Mouse (Mus musculus) kidney, embryonic 15.5 days (tissue): ENCODE measurements at regions not wholly inside any gene's neighbourhood (a gene's known extent, or its start where the extent isn't known, plus 50 kb on each side); places are given as distances from the start of the nearest gene placed in this dataset.

Experiments
- ATAC-seq: fragments of 200-750 bp; cut with Nextera tagmentation; replicated peaks from 2 replicates; pipeline ENCODE4 v1.8.0; 2017; ENCODE audit warnings: moderate TSS enrichment; ENCODE audit not compliant: low FRiP score
- H3K27ac ChIP-seq: fragments of 300-500 bp; sonication (generic); 2 replicates; pipeline ENCODE4 v1.5.1; 2015; ENCODE audit warnings: mild to moderate bottlenecking, inconsistent platforms
- H3K27me3 ChIP-seq: fragments of 300-500 bp; sonication (generic); 2 replicates; pipeline ENCODE4 v1.6.1; 2015; ENCODE audit warnings: inconsistent platforms
- H3K36me3 ChIP-seq: fragments of 300-500 bp; sonication (generic); 2 replicates; pipeline ENCODE4 v1.6.1; 2015; ENCODE audit warnings: inconsistent platforms
- H3K4me1 ChIP-seq: fragments of 300-500 bp; sonication (generic); 2 replicates; pipeline ENCODE4 v1.6.1; 2015; ENCODE audit warnings: inconsistent platforms
- H3K4me2 ChIP-seq: fragments of 300-500 bp; sonication (generic); 2 replicates; pipeline ENCODE4 v1.6.1; 2015; ENCODE audit warnings: moderate library complexity, mild to moderate bottlenecking, inconsistent platforms
- H3K4me3 ChIP-seq: fragments of 300-500 bp; sonication (generic); replicated peaks from 2 replicates; pipeline ENCODE4 v1.5.1; 2015; ENCODE audit warnings: mild to moderate bottlenecking, inconsistent platforms
- H3K9ac ChIP-seq: fragments of 300-500 bp; sonication (generic); 2 replicates; pipeline ENCODE4 v1.6.1; 2015; ENCODE audit warnings: mild to moderate bottlenecking, inconsistent platforms
- H3K9me3 ChIP-seq: fragments of 300-500 bp; sonication (generic); replicated peaks from 2 replicates; pipeline ENCODE4 v1.6.1; 2016; ENCODE audit warnings: inconsistent platforms
- WGBS: fragments of 180-500 bp; shearing (Covaris S2); methylation state at CpG from one replicate; pipeline ENCODE4 v1.1.7; 2015; ENCODE audit warnings: mixed read lengths; 5-methylcytosine and 5-hydroxymethylcytosine counted together

GRCm38 (mm10) chr13:102451176-102451575 lies 242.2 kb upstream of the Cd180 start:
- no peaks in the 10 kb centered on the region for H3K36me3 ChIP-seq
- ATAC-seq: no peak
- no peak overlapping the region for H3K4me3 ChIP-seq
- H3K4me2 ChIP-seq: no peak overlapping the region
- peaks cover 20% of the 10 kb centered on the region for H3K4me1 ChIP-seq
- H3K27ac ChIP-seq: 0 out of 2 replicates have a peak overlapping the region, but pooled peaks have one; percentile 27
- WGBS: 74% methylated on average over 7 of the region's 7 CpGs
- no peaks in the 10 kb centered on the region for H3K9me3 ChIP-seq
- H3K9ac ChIP-seq: no peak overlapping the region
- no peaks in the 10 kb centered on the region for H3K27me3 ChIP-seq

GRCm38 (mm10) chr13:102458711-102459110 lies 234.6 kb upstream of the Cd180 start:
- Histone ChIP-seq H3K27me3 (no peaks in the 10 kb centered on the region), H3K4me1 (no peaks in the 10 kb centered on the region), H3K9me3 (no peaks in the 10 kb centered on the region), H3K36me3 (no peaks in the 10 kb centered on the region), H3K4me3 (no peak overlapping the region), H3K27ac (no peak overlapping the region), H3K4me2 (no peak overlapping the region), H3K9ac (no peak overlapping the region)
- ATAC-seq: no peak
- WGBS: 35% methylated on average over 2 of the region's 2 CpGs

- no peaks in the 10 kb centered on the region for H3K4me1 ChIP-seq
- no peaks in the 10 kb centered on the region for H3K36me3 ChIP-seq
- H3K9me3 ChIP-seq: no peaks in the 10 kb centered on the region
- WGBS: 77% methylated on average over 2 of the region's 2 CpGs
- H3K27ac ChIP-seq: no peak overlapping the region
- no peak for ATAC-seq
- no peak overlapping the region for H3K9ac ChIP-seq
- no peaks in the 10 kb centered on the region for H3K27me3 ChIP-seq
- no peak overlapping the region for H3K4me3 ChIP-seq
- H3K4me2 ChIP-seq: no peak overlapping the region
Observed at GRCm38 (mm10) chr13:102463993-102464392, 229.4 kb upstream of the Cd180 start.

GRCm38 (mm10) chr13:102481906-102482305 lies 211.5 kb upstream of the Cd180 start:
- H3K9me3 ChIP-seq: no peaks in the 10 kb centered on the region
- ATAC-seq: no peak
- no peak overlapping the region for H3K27ac ChIP-seq
- no peaks in the 10 kb centered on the region for H3K27me3 ChIP-seq
- H3K9ac ChIP-seq: no peak overlapping the region
- H3K36me3 ChIP-seq: no peaks in the 10 kb centered on the region
- H3K4me2 ChIP-seq: no peak overlapping the region
- H3K4me3 ChIP-seq: no peak overlapping the region
- no peaks in the 10 kb centered on the region for H3K4me1 ChIP-seq
- WGBS: 75% methylated on average over 3 of the region's 3 CpGs

- no peak overlapping the region for H3K27ac ChIP-seq
- H3K9ac ChIP-seq: no peak overlapping the region
- WGBS: 85% methylated on average over 3 of the region's 3 CpGs
- H3K4me2 ChIP-seq: no peak overlapping the region
- no peaks in the 10 kb centered on the region for H3K4me1 ChIP-seq
- no peaks in the 10 kb centered on the region for H3K27me3 ChIP-seq
- no peaks in the 10 kb centered on the region for H3K36me3 ChIP-seq
- H3K9me3 ChIP-seq: no peaks in the 10 kb centered on the region
- no peak overlapping the region for H3K4me3 ChIP-seq
- no peak for ATAC-seq
Observed at GRCm38 (mm10) chr13:102482451-102482850, 210.9 kb upstream of the Cd180 start.

- H3K27me3 ChIP-seq: no peaks in the 10 kb centered on the region
- ATAC-seq: peak; percentile 62; the same call in 1 of the 2 replicates
- H3K27ac ChIP-seq: no peak overlapping the region
- H3K4me3 ChIP-seq: no peak overlapping the region
- no peak overlapping the region for H3K4me2 ChIP-seq
- H3K4me1 ChIP-seq: no peaks in the 10 kb centered on the region
- no peak overlapping the region for H3K9ac ChIP-seq
- no peaks in the 10 kb centered on the region for H3K9me3 ChIP-seq
- no peaks in the 10 kb centered on the region for H3K36me3 ChIP-seq
- WGBS: 52% methylated on average over 4 of the region's 4 CpGs
Observed at GRCm38 (mm10) chr13:102487416-102488097, 205.8 kb upstream of the Cd180 start.

GRCm38 (mm10) chr13:102491370-102491769 lies 202.0 kb upstream of the Cd180 start:
- whole genome bisulfite sequencing: 44% methylated on average over 4 of the region's 4 CpGs
- H3K9ac ChIP-seq: no peak overlapping the region
- H3K4me2 ChIP-seq: no peak overlapping the region
- H3K27ac ChIP-seq: no peak overlapping the region
- ATAC-seq: no peak
- H3K27me3 ChIP-seq: no peaks in the 10 kb centered on the region
- H3K4me3 ChIP-seq: no peak overlapping the region
- no peaks in the 10 kb centered on the region for H3K9me3 ChIP-seq
- H3K4me1 ChIP-seq: no peaks in the 10 kb centered on the region
- H3K36me3 ChIP-seq: no peaks in the 10 kb centered on the region

GRCm38 (mm10) chr13:102504157-102504947 lies 189.0 kb upstream of the Cd180 start:
- Histone ChIP-seq H3K4me3 (no peak overlapping the region), H3K4me1 (no peaks in the 10 kb centered on the region), H3K9me3 (no peaks in the 10 kb centered on the region), H3K27ac (0 out of 2 replicates have a peak overlapping the region, but pooled peaks have one; percentile 20), H3K4me2 (no peak overlapping the region), H3K36me3 (no peaks in the 10 kb centered on the region), H3K9ac (no peak overlapping the region), H3K27me3 (no peaks in the 10 kb centered on the region)
- ATAC-seq: no peak
- WGBS: 54% methylated on average over 10 of the region's 10 CpGs

- Histone ChIP-seq H3K4me3 (no peak overlapping the region), H3K4me2 (no peak overlapping the region), H3K36me3 (no peaks in the 10 kb centered on the region), H3K27ac (no peak overlapping the region), H3K4me1 (no peaks in the 10 kb centered on the region), H3K9me3 (no peaks in the 10 kb centered on the region), H3K27me3 (no peaks in the 10 kb centered on the region), H3K9ac (no peak overlapping the region)
- 84% methylated on average over 1 of the region's 1 CpGs for WGBS
- no peak for ATAC-seq
Observed at GRCm38 (mm10) chr13:102507226-102507625, 186.1 kb upstream of the Cd180 start.

- Histone ChIP-seq H3K4me3 (no peak overlapping the region), H3K9me3 (no peaks in the 10 kb centered on the region), H3K4me1 (no peaks in the 10 kb centered on the region), H3K36me3 (no peaks in the 10 kb centered on the region), H3K4me2 (no peak overlapping the region), H3K27me3 (no peaks in the 10 kb centered on the region), H3K27ac (no peak overlapping the region), H3K9ac (no peak overlapping the region)
- ATAC-seq: no peak
Observed at GRCm38 (mm10) chr13:102507916-102508315, 185.4 kb upstream of the Cd180 start.

- 72% methylated on average over 1 of the region's 1 CpGs for WGBS
Observed at GRCm38 (mm10) chr13:102510733-102511279, 182.6 kb upstream of the Cd180 start.

GRCm38 (mm10) chr13:102518169-102518882 lies 175.0 kb upstream of the Cd180 start:
- no peak overlapping the region for H3K4me3 ChIP-seq
- 0 out of 2 replicates have a peak, but pooled peaks cover 3% of the 10 kb centered on the region for H3K9me3 ChIP-seq
- H3K27ac ChIP-seq: no peak overlapping the region
- no peaks in the 10 kb centered on the region for H3K36me3 ChIP-seq
- no peaks in the 10 kb centered on the region for H3K4me1 ChIP-seq
- H3K9ac ChIP-seq: no peak overlapping the region
- no peak for ATAC-seq
- 89% methylated on average over 5 of the region's 5 CpGs for WGBS
- H3K4me2 ChIP-seq: no peak overlapping the region
- H3K27me3 ChIP-seq: no peaks in the 10 kb centered on the region

More at GRCm38 (mm10) chr13:102510733-102511279, 182.6 kb upstream of the Cd180 start:
- no peak overlapping the region for H3K4me3 ChIP-seq
- H3K36me3 ChIP-seq: no peaks in the 10 kb centered on the region
- no peaks in the 10 kb centered on the region for H3K4me1 ChIP-seq
- no peak overlapping the region for H3K4me2 ChIP-seq
- H3K27me3 ChIP-seq: no peaks in the 10 kb centered on the region
- 0 out of 2 replicates have a peak, but pooled peaks cover 3% of the 10 kb centered on the region for H3K9me3 ChIP-seq
- H3K27ac ChIP-seq: no peak overlapping the region
- no peak for ATAC-seq
- H3K9ac ChIP-seq: no peak overlapping the region
